Mouse (Mus musculus): Measurements from ENCODE around the gene B230118H07Rik.

GRCm38 (mm10) chr2:101533741-101534140, 115.6 kb downstream of the B230118H07Rik start:
- TF ChIP-seq ZNF384 (IDR thresholded peaks at IDR 0.05; ENCODE audit: low read depth, low read length) (no peak), CHD2 (IDR thresholded peaks at IDR 0.05; ENCODE audit: low read depth, low read length) (no peak)
